Mouse (Mus musculus) fibroblast of lung, adult 2 months (primary cell): ENCODE results near the gene Znrd1.
"Not testable (repeated sequence)": the region's sequence is repeated elsewhere in the genome, so short reads cannot be mapped to it uniquely, and the experiment has no call there.

Source experiments
- DNase-seq: peaks from one replicate; pipeline ENCODE4 v3.0.0-alpha.2; 2011; ENCODE audit warnings: low read depth

Gene Znrd1

DNA sequence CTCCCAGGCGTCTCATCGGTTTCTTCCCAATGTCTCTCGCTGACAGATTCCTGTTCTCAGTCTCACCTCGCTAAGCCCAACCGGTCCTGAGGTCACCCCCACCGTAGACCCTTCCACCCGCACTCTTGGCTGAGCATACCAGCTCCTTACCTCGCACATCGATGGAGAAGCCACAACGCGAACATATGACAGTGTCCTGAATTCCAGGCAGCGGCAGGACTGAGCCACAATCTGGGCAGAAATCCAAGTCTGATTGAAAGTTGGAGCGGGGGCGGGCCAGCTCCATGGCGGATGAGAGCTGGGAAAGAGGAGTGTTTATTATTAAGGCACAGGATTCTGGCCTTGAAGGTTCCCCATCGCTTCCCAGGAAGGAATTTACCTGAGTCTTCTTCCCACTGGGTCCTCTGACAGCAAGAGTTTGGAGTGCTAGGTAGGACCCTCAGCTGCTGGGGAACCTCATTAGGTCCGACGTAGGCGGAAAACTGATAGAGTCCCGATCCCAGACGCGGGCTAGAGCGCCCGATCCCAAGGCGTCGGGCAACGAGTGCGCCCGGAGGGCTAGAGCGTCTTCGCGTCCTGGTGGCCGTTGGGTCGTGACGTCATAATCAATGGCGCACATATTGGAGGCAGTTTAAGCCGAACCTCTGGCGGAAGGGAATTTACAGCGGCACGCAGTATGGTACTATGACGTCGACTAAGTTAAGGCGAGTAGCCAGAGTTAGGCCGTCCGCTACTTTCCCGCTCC is at the start of gene Znrd1, which contains the start of gene Znrd1as:
Gene Znrd1 (minus strand): TSS at position 561 of the 745 bp plus-strand sequence.
Gene Znrd1as (plus strand): TSS at position 594 of the 745 bp plus-strand sequence.
- DNase-seq: peak; percentile 91

DNA sequence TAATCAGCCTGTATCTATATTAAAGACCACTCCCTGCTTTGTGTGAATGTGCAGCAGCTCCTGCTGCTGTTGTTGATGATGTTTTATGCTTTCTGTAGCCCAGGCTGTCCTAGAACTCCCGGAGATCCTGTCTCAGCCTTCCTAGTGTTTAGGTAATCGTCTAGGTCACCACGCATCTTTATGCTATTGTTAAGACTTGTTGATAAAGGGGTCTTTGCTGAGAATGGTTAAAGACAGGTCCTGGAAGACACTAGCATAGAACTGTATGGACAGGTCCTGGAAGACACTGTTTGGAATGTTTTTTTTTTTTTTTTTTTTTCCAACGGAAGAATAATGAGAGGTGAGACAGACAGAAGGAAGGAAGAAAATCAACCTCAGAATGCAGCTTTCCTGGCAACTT is 45.0 kb upstream of the Znrd1 start:
- DNase-seq: no peak

DNA sequence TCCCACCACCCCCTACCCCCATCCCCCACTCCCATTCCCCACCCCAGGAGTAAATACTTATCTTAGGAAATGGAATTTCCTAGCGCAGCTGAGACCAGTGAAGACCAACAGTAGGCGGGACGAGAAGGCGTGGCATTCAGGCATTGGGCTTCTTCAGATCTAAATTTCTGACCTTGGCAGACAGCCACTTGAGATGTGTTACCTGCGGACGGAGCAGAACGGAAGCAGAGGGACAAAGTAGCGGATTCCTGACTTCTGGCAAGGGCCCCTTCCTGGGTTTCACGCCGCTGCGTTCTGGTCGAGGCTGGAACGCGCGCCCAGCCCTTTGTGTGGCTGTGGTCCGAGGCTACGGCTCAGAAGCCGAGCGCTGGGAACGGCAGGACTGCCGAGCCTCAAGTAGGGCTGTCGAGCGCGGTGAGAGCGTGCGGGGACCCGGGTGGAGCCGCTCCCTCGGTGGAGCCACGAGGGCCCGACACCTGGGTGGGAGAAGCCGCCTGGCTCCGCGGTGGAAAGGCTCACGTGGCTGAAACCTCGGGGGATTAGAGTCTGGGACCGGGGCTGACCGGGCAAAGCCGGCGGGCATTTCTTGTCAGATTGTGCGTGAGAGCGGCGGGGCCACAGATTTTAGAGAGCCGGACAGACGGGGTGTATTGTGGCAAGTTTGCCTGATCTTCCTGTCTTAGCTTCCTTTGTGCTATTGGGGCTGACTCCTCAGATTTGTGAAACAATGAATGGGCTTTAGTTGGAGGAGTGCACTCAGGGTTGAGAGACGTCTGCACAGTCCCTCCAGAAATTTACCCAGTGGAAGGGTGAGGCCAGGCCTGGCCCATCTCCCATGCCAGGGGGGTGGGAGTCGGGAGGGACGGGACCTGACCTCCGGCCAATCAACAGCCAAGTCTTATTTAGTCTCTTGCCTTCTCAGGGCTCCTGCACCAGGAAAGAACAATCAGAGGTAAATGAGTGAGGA is 44.3 kb upstream of the Znrd1 start:
- peak; percentile 40 for DNase-seq

DNA sequence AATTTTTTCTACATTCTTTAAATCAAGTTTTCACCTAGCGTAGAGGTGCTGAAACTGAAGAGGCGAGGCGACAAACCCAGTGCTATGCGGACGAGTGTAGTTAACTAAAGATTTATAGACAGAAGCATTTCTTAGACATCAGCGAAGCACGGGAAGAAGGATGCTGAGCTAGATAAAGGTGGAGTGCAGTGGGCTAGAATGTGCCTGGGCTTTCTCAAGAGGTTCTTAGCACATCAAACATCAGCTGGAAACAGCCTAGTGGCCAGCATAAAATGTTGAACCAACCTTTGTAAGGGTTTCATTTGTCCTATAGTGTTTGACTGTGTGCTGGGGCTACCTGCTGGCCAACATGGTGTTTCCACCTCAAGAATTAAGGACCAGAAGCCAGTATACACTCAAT is 42.5 kb upstream of the Znrd1 start, which contains the start of gene Zfp57:
Gene Zfp57 (plus strand): TSS at position 301 of the 400 bp plus-strand sequence.
- no peak for DNase-seq

DNA sequence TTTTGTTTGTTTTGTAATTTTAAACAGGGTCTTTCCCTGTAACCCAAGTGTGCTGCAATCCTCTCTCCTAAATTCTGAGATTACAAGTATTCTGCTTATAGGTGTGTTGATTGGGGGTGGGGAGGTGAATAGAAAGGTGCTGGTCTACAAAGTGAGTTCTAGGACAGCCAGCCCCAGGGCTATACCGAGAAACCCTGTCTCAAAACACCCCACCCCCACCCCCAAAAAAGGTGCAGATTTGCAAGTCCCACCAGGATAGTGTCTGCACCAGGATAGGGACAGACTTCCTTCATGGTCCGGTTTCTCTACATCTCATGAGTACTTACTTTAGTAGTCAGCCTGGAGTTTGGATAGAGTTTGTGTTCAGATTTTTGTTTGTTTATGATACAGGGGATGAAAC is 40.1 kb upstream of the Znrd1 start:
- no peak for DNase-seq

DNA sequence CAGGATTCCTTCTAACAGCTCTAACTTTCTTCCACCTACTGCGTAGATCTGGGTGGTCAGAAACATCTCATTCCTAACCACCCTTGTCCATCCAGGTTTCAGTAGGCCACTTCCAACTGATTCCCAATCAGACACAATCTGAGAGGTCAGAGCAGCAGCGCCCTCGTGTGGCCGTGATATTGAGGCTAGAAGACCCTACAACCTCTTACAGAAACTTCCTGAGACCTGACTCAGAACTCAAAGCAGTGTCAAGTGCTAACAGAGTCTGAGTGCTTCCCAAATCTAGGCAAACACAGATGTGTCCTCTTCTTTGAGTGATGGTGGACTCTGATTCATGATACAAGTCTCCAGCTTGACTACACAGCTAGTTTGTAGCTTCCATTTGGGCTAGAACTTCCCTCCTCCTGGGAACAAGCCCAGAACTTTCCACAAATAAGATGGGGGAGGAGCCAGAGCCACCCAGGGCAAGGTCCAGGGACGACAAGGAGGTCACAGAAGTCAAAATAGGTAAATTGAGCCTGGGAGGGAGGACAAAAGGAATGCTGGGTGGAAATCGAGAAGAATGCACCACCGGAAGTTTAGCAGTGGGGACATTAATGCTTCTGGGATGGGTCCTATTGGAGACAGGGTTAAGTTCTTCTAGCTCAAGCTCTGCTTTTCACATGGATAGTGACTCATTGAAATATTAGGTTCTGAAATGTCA is 38.8 kb upstream of the Znrd1 start:
- DNase-seq: peak; percentile 56

DNA sequence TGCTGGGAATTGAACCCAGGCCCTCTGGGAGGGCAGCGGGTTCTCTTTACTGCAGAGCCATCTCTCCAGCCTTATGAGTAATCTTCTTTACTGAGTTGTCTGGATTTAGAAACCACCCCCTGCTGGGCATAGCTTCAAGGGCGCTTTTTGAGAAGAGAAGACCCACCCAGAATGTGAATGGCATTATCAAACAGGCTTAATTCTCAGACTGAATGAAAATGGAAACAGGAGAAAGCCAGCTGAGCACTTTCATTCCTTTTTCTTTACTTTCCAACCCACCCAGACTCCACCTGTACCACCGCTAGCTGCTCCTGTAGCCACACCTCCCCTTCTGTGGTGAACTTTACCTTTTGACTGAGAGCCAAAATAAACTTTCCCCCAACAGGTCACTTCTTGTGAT is 37.1 kb upstream of the Znrd1 start:
- no peak for DNase-seq

DNA sequence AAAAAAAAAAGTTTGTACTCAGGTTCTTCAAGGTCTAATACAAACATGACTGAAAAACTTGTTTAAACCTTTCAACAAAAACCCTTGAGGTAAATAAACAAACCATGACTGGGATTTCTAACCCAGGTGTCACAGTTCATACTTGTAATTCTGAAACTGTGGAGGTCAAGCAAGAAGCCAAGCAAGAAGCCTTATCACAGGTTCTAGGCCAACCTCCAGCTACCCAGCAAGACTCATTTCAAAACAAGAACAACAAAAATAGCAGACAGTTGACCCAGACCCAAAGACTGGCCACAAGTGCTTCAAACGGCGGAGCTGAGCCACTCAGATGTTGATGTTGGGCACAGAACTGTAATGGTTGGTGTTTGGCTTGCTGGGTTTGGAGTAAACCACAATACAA is 36.2 kb upstream of the Znrd1 start:
- no peak for DNase-seq

DNA sequence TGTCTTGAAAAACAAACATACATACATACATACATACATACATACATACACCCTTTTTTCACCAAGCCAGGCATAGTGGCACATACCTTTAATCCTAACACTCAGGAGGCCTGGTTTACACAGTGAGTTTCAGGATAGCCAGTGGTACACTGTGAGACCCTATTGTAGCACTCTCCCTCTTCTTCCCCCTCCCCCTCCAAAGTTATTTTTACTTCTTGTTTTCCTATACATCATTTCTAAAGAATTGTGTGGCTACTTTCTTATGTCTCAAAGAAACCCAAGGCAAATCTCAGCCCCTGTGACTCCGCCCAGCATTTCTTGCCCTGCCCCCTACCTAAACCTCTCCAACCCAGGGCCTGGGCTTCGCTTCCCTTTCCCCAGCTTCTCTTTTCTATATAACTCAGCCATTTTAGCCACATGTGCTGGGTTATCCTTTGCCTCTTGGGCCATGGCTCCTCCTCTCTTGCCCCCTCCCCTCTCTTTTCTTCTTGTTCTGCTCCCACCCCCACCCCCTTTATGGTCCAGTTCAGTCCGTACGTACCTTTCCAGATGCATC is 35.5 kb upstream of the Znrd1 start:
- no peak for DNase-seq

DNA sequence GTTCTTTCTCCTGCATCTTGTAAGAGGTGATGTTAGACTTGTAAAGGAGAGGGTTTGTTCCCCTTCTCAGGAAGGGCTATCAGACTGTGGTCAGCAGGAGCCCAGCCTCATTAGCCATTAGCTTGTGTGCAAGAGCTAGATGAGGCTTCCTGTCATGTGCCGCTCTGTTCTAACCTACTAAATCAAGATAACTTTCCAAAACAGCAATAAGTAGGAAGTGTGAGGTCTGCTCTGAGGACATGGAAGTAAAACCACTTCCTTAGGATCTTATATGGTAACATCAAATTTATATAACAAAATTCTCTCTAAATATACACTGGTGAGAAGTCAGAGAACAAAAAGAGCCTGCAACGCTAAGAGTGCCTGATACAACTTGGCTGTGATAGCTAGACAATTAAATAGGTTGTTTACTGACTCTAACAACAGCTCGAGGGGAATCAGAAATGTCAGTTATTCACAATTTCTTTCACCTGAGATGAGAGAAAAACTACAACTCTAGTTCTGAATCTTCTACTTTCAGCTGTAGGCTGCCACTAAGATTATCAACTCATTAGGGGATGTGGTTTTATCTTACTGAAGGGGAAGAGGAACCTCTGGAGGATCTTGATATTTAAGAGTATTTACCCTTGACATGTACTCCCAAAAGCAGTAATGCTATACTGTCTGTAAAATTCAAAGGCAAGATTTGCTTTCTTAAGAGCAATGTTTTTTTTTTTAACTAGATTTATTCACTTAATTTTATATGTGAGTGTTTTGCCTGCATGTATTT is 34.2 kb upstream of the Znrd1 start:
- DNase-seq: no peak

DNA sequence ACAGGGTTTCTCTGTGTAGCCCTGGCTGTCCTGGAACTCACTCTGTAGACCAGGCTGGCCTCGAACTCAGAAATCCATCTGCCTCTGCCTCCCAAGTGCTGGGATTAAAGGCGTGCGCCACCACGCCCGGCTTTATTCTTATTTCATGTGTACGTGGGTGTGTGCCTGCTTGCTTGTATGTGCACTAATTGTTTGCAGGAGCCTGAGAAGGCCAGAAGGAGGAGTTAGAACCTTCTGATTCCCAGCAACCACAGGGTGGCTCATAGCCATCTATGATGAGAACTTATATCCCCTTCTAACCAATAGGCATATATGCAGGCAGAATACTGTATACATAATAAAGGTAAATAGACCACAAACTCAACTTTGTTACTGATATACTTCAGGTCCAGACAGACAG is 32.3 kb upstream of the Znrd1 start:
- DNase-seq: not testable (repeated sequence)

DNA sequence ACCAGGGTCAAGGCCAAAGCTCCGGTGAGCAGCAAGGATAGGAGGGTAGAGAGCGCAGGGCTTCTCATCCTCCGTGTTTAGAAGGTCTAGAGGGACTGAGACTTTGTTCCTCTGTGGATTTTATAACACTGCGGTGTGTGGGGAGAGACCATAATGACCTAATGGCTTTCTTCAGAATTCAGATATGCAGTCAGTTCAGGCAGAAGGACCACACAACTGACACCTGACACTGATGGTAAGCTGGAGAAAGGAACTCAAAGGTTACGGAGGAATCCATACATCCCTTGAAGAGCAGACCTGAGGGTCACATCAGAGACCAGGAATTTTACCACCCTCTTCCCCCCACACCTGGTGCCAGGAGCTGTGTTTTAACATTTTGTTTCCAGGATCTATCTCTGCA is 31.1 kb upstream of the Znrd1 start, which contains the start of gene H2-M5:
Gene H2-M5 (minus strand): TSS at position 101 of the 400 bp plus-strand sequence.
- DNase-seq: no peak

DNA sequence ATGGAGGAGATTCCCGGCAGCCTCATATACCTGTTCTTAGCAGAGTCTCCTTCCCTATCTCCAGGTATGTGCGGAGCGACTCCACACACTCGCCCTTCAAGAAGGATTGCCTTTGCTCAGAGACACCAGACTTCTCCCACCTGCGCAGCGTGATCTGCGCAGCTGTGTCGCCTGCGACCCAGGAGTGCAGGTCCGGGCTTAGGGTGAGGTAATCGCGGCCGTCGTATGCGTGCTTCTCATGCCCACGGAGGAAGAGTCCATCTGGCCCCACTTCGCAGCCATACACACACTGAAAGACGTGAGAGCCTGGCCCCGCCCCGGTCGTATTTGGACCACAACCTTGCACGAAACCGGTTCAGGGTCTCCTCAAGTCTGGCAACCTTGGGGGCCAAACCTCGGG is 30.1 kb upstream of the Znrd1 start:
- DNase-seq: no peak

DNA sequence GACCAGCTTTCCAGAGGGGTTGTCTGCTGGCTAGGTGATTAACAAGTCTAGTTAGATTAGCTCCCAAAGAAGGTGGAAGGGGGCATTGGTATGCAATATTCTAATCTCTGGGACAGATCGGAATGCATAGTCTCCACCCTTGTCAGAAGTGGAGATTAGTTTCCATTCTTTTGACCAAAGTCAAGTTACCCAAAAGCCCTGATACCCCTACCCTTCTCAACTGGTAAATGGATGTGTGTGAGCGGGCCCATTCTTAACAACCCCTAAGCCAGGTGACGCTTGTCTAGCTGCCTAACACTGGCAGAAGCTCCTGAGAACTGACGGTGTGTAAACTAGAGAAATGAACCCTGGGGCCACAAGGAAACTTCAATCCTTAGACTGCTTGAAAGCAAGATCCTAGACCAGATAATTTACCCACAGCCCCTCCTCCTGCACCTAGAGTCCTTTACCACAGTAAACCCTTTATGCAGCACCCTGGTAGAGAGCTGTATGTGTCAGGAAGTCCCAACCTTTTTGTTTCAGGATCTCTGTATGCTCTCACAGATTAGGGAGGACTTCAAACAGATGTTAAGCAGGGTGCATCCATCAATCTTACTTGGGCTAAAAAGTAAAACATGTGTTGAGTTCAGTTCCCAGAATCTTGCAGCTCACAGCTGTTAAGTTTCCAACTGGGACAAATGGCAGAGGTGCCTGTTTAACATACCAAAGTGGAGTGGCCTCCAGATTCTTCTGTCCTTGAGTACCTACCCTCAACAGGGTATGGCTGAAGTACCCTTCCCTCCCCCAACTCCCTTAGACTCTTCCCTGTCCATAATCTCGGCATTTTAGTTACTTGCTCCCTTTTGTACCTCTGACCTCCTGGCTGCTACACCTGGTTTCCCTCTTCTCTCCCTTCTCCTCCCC is 24.1 kb upstream of the Znrd1 start:
- no peak for DNase-seq

DNA sequence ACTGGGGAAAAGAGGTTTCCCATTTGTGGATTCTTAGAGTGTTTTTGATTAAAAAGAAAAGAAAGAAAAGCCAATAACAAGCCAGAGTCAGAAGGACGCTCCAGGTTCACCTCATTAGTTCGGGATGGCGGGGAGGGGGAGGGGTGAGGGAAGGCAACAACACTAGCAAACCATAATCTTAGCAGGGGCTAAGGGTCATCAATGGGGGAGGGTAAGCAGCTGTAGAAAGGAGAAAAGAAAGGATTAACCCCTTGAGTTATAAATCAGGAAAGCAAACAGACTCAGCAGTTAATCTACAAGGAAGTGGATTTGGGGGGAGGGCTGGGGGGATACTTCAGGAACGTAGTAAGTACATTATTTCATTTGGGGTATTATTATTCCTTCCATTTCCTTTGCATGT is 23.5 kb upstream of the Znrd1 start:
- DNase-seq: no peak

DNA sequence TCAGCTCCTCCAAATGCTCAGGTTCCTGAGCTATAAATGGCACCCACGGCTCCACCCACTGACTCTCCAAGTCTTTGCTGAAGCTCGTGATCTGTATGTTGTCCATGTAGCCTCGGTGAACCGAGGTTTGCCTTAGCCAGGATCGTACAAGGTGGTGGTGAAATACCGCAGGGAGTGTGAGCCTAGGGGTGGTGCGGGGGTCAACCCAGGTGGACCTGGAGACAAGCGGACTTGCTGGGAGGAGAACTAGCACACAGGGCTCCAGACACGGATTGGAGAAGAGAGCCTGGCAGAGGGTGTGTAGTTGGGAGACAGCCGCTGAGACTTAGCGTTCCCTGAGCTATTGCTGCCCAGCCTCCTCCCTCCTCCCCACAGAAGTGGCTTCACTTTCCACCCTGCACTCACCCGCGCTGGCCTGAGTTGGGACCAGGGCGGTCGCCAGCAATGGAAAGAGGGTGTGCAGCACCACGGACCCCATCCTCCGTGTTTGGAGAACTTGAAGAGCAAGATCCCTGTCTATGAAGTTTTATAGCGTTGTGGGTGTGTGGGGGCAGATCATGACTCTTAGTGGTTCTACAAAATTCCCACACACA is 23.0 kb upstream of the Znrd1 start, which contains the start of gene 2410137M14Rik:
Gene 2410137M14Rik (minus strand): TSS at position 17 of the 593 bp plus-strand sequence.
- no peak for DNase-seq

DNA sequence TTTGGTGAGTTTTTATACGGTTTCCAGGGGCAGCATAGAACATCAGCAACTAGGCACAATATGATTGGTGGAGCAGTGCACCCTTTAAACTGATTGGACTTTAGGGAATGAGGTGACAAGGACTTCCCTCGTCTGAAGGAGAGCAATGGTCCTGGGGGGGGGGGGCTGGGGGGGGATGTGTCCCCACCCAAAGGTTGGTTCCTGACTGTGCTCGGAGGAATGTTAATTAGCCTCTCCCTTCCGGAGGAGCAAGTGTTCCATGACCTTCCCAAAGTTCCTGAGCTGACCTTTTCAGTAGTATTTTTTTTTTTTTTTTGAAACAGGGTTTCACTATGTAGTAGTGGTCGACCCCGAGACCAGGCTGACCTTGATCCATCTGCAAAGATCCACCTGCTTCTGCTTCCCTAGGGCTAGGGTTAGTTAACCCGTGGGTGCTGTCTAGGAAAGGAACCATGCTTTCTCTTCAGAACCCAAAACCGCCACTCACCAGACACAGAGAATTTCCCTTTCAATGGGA is 15.0 kb upstream of the Znrd1 start:
- DNase-seq: no peak

DNA sequence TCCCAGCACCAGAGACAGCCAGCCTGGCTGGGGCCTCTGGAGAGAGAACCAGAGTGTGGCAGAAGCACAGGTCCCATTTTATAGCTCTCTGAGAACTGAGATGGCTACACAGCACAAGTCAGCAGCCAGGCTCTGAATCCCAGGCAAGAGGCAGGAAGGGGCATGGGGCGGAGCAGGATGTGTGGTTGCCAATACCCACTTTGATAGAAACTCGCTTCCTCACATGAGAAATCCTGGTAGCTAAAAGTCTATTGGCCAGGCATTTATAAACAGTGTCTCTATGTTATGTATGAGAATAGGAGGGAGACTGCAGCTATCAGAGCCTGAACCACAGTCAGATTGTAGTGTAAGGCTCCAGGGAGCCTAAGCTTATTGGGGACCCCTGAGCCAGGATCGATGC is 14.4 kb upstream of the Znrd1 start:
- no peak for DNase-seq

DNA sequence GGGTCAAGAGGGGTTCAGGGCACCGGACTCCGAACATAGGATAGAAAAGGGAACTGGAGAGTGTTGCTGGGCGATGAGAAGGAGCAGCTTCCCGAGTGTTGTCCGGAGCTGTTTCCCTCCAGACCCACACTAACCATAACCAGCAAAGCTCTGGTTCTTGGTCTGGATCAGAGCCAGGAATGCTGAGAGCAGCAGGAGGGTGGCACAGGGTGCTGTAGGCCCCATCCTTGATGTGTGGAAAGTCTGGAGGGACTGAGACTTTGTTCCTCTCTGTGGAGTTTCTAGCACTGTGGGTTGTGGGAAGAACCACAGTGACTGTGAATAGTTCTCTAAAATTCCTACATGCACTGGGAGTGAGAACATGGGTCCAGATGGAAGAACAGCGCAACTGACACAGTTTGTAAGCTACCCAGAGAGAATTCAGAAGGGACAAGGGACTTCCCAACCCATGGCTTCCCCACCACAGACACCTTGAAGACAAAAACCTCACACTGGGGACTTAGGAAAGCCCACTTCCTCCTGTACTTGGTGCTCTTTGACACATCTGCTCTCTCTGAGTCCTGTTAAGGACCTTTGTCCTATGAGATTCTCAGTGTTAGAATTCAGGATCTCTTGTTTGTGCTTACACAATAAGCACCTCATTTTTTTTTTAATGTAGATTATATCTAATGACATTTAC is 13.0 kb upstream of the Znrd1 start:
- DNase-seq: no peak
